Mouse (Mus musculus): ENCODE data around the gene Ccdc97.

Gene Ccdc97

DNA sequence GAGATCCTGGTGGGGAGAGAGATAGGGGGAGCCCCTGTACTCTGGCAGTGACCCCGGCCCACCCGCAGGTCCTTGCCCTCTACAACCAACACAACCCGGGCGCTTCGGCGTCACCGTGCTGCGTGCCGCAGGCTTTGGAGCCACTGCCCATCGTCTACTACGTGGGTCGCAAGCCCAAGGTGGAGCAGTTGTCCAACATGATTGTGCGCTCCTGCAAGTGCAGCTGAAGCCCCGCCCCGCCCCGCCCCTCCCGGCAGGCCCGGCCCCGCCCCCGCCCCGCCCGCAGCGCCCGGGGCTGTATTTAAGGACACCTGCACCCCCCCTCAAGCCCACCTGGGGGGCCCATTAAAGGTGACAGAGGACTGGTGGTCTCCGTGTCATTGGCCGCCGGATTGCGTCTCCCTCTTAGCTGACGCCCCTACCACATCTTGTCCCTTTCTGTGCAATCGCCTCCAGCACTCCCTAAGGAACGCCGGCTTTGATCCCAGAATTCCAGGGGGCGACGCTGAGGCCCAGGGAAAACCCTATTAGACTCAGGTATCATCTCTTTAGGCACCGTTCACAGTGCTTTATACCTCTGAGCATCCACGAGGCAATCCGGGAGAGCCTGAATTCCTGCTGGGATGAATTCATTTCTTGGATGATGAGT is 14.0 kb downstream of the Ccdc97 start:
- in situ Hi-C loops (cut with MboI; ENCODE audit: unreplicated experiment in 2 of 2) = loop anchor here (25.0 kb wide), 3 partner anchors 218 to 1143 kb away; partner anchors contain the start of genes Cd79a (in 1 of the 2), Ceacam1 (in 1 of the 2) and Rps19 (in 1 of the 2)

DNA sequence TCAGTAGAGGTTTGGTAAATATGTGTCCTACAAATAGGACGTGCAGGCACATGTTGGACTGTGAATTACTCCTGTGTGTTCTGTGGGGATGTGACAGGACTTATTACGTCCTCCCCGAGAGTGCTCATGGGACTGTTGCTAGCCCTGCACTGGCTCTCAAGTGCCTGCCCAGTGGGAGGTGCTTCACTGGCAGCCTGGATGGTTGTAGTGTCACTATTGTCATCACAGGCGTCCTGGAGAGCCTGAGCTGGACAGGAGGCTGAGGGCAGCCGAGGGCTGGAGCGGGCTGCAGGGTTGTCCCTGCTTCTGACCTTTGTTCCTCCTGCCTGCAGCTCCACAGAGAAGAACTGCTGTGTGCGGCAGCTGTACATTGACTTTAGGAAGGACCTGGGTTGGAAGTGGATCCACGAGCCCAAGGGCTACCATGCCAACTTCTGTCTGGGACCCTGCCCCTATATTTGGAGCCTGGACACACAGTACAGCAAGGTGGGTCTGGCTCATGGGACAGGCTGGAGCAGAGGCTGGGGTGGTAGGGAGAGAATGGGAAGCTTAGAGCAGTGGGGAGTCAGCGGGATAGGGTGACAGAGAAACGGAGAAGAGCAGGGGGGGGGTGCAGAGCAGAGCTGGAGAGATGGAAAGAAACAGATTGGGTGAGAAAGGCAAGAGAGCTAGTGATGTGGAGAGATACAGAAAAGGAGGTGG is 14.9 kb downstream of the Ccdc97 start:
- in situ Hi-C loops (cut with MboI; ENCODE audit: unreplicated experiment in 2 of 2) = loop anchor here (25.0 kb wide), 3 partner anchors 217 to 1142 kb away; partner anchors contain the start of genes Cd79a (in 1 of the 2), Ceacam1 (in 1 of the 2) and Rps19 (in 1 of the 2)

DNA sequence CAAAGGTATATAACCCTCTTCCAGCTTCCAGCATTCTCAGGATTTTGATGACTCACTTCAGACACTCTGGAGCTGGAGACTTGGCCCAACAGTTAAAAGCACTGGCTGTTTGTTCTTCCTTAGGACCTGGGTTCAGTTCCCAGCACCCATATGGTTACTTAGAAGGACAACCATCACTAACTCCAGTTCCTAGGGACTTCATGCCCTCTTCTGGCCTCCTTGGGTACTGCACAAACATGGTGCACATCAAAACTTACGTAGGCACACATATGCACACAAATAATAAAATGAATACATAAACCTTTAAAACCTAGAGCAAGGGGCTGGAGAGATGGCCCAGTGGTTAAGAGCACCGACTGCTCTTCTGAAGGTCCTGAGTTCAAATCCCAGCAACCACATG is 16.5 kb downstream of the Ccdc97 start:
- in situ Hi-C loops (cut with MboI; ENCODE audit: unreplicated experiment in 2 of 2) = loop anchor here (25.0 kb wide), 3 partner anchors 215 to 1140 kb away; partner anchors contain the start of genes Cd79a (in 1 of the 2), Ceacam1 (in 1 of the 2) and Rps19 (in 1 of the 2)

DNA sequence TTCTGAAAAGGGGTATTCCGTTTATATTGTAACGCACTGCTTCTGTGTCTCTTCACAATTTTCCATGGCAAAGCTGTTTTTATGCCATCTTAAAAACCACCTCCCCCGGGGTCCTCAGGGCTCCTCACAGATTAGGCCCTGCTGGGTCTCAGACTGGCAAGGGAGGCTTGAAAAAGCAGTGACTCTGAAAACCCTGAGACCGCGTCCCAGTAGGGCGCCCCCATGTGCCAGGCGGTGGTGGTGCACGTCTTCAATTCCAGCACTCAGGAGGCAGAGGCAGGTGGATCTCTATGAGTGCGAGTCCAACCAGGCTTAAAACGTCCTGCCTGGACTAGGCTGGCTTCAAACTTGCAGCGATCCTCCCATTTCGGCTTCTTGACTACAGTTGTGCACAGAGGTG is 18.2 kb downstream of the Ccdc97 start:
- in situ Hi-C loops (cut with MboI; ENCODE audit: unreplicated experiment in 2 of 2) = loop anchor here (25.0 kb wide), 3 partner anchors 213 to 1138 kb away; partner anchors contain the start of genes Cd79a (in 1 of the 2), Ceacam1 (in 1 of the 2) and Rps19 (in 1 of the 2)

DNA sequence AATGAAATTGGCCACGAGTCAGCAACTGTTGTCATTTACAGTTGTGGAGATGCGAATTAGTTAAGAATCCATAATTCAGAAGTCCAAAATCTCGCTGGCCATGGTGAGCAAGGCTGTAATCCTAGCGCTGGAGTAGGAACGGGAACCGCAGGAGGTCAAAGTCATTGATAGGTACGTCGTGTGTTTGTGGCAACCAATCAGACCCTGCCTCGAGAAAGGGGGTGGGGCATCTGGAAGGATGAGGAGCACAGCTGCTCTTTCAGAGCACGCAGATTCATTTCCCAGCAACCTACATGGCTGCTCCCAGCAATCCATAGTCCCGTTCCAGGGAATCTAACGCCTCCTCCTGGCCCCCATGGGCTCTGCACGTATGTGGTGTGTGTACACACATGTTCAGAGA is 19.0 kb downstream of the Ccdc97 start:
- in situ Hi-C loops (cut with MboI; ENCODE audit: unreplicated experiment in 2 of 2) = loop anchor here (25.0 kb wide), 3 partner anchors 213 to 1138 kb away; partner anchors contain the start of genes Cd79a (in 1 of the 2), Ceacam1 (in 1 of the 2) and Rps19 (in 1 of the 2)

DNA sequence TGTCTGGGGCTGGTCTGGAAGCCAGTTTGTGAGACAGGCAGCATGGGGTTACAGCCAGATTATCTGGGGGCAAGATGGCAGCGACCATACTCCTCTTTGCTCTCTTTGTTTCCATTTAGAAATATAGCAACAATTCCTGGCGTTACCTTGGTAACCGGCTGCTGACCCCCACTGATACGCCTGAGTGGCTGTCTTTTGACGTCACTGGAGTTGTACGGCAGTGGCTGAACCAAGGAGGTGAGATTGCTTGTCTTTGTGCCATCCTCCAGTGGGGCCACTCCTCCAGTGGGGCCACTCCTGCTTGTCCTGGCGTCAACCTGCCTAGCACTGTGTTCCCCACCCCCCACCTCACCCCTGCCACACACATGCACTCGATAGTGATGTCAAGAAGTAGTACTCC is 24.8 kb downstream of the Ccdc97 start:
- in situ Hi-C loops (cut with MboI; ENCODE audit: unreplicated experiment in 2 of 2) = no loop called here

DNA sequence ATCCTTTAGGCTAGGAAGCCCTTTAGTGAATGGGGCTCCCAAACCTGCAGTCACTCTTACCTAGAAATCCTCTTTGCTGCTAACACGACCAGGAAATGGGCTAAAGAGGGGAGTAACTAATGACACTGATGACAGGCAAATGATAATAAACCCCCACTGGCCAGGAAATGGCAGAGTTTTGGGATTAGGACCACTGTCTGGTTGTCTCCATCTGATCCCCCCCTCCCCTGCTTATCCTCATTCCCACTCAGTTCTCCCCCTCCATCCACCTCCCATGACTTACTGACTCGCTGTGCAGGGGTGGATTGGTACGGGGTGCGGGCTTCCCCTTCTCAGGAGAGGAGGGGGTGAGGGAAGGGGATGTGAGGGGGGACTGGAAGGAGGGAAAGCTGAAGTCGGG is 28.8 kb downstream of the Ccdc97 start:
- in situ Hi-C loops (cut with MboI; ENCODE audit: unreplicated experiment in 2 of 2) = no loop called here

DNA sequence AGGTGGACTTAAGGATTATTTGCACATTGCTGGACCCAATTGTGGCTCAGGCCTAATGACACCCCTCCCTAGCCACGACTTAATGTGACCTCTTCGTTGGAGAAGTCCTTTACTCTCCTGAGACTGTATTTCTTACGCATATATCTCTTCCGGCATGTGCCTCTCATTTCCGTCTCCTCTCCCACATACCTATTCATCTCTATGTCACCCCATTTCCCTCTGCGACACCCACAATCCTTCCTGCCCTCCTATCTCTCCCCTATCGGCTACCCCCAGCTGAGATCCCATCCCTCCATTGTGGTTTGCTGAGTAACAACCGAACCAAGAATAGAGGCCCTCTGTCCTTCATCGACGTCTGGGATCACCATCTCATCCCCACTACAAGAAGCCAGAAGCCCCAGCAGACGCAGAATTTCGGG is 29.3 kb downstream of the Ccdc97 start:
- in situ Hi-C loops (cut with MboI; ENCODE audit: unreplicated experiment in 2 of 2) = loop anchor here (5.0 kb wide), 2 partner anchors 37 to 63 kb away; partner anchors contain the start of gene Hnrnpul1 (in 1 of the 2)

DNA sequence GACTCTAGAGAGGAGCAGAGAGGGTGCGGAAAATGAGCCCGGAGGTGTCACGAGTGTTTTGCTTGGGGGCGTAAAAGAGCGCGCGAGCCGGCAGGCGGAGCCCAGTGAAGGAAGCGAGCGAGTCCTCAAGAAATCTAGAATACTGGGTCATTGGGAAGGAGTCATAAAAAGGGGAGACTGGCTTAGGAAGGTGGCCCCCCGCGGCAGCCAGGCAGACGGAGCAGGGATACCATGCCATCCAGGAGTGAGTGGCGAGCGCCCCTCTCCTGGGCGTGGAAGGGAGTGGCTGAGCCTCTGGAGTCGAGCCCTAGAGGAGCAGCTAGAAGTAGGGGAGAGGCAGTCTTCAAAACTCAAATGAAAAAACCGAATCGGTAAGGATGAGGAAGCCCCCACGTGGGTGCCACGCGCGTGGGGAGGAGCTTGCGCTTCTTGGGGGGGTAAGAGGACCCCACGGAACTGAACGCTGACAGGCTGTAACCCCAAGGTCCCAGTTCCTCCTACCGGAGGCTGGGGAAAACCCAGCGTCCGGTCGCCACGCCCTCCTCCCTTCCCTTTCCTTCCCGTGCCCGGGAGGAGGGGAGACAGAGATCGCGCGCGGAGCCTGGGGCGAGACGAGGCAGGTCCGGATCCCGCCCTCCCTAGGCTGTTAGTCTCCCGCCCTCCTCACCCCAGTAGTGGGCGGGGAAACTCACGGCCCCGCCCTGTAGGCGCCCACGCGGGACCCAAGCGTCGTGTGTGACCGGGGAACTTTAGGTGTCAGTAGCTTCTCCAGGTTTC is 29.9 kb downstream of the Ccdc97 start:
- in situ Hi-C loops (cut with MboI; ENCODE audit: unreplicated experiment in 2 of 2) = loop anchor here (5.0 kb wide), 2 partner anchors 37 to 63 kb away; partner anchors contain the start of gene Hnrnpul1 (in 1 of the 2)

DNA sequence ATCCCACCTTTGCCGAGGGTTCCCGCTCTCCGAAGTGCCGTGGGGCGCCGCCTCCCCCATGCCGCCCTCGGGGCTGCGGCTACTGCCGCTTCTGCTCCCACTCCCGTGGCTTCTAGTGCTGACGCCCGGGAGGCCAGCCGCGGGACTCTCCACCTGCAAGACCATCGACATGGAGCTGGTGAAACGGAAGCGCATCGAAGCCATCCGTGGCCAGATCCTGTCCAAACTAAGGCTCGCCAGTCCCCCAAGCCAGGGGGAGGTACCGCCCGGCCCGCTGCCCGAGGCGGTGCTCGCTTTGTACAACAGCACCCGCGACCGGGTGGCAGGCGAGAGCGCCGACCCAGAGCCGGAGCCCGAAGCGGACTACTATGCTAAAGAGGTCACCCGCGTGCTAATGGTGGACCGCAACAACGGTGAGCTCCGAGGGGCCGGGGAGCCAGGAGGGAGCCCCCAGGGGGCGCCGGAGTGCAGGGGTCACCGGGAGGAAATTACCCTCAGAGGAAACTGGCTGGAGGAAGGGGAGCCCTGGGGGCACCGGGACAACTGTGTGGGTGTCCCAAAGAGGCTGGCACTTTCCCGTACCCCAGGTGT is 31.0 kb downstream of the Ccdc97 start:
- in situ Hi-C loops (cut with MboI; ENCODE audit: unreplicated experiment in 2 of 2) = loop anchor here (5.0 kb wide), 2 partner anchors 36 to 64 kb away; partner anchors contain the start of gene Hnrnpul1 (in 1 of the 2)

DNA sequence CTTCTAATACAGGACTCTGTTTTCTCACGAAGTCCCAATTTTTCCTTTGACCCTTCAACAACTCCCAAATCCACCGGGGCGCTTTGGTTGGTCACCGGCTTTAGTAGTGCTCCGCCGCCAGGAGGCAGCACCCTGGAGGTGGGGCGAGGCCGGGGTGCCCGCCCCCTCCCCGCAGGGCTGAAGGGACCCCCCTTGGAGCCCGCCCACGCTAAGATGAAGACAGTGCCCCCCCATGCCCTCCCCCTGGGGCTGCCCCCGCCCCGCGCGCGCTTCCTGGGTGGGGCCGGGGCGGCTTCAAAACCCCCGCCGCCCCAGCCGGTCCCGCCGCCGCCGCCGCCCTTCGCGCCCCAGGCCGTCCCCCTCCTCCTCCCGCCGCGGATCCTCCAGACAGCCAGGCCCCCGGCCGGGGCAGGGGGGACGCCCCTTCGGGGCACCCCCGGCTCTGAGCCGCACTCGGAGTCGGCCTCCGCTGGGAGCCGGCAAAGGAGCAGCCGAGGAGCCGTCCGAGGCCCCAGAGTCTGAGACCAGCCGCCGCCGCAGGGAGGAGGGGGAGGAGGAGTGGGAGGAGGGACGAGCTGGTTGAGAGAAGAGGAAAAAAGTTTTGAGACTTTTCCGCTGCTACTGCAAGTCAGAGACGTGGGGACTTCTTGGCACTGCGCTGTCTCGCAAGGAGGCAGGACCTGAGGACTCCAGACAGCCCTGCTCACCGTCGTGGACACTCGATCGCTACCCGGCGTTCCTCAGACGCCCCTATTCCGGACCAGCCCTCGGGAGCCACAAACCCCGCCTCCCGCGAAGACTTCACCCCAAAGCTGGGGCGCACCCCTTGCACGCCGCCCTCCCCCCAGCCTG is 32.0 kb downstream of the Ccdc97 start, which contains the start of gene Tgfb1:
Tgfb1 (plus strand) TSS at position 323 of the 852 bp plus-strand sequence.
- in situ Hi-C loops (cut with MboI; ENCODE audit: unreplicated experiment in 2 of 2) = loop anchor here (5.0 kb wide), 2 partner anchors 35 to 65 kb away; partner anchors contain the start of gene Hnrnpul1 (in 1 of the 2)

DNA sequence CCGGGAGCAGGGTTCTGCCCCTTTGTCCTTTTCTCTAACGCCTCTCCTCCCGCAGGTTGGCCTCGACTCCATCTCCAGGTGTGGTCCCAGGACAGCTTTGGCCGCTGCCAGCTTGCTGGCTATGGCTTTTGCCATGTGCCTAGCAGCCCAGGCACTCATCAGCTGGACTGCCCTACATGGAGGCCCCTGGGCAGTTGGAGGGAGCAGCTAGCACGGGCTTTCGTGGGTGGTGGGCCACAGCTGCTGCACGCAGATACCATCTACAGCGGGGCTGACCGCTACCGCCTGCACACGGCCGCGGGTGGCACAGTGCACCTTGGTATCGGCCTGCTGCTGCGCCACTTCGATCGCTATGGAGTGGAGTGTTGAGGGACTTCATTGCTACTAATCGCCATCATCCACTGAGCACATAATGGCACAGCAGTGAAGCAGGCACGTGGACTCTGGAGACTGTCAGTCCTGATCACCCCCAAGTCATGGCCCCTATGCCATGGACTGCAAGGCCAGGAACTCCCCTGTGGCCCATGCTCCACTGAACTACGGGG is 32.9 kb downstream of the Ccdc97 start:
- in situ Hi-C loops (cut with MboI; ENCODE audit: unreplicated experiment in 2 of 2) = loop anchor here (5.0 kb wide), 2 partner anchors 34 to 66 kb away; partner anchors contain the start of gene Hnrnpul1 (in 1 of the 2)

DNA sequence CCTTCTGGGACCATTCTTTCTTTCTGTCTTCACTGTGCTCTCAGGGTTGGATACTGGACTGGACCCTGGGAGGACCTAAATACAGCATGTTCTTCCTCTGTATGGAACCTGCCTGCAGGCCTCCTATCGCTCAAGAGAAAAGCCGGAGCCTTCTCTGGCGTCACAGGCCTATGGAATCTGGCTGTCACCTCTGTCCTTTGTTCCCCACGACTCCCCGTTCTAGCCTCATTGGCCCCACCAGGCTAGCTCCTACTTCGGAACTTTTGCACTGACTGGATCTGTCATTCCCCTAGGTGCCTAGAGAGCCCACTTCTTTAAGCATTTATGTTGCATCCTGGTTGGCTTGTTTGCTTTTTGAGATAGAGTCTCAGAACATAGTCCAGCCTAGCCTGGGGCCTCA is 34.2 kb downstream of the Ccdc97 start:
- in situ Hi-C loops (cut with MboI; ENCODE audit: unreplicated experiment in 2 of 2) = loop anchor here (5.0 kb wide), 4 partner anchors 32 to 68 kb away; partner anchors contain the start of genes Hnrnpul1 (in 2 of the 2) and Ccdc97 (in 1 of the 2)

DNA sequence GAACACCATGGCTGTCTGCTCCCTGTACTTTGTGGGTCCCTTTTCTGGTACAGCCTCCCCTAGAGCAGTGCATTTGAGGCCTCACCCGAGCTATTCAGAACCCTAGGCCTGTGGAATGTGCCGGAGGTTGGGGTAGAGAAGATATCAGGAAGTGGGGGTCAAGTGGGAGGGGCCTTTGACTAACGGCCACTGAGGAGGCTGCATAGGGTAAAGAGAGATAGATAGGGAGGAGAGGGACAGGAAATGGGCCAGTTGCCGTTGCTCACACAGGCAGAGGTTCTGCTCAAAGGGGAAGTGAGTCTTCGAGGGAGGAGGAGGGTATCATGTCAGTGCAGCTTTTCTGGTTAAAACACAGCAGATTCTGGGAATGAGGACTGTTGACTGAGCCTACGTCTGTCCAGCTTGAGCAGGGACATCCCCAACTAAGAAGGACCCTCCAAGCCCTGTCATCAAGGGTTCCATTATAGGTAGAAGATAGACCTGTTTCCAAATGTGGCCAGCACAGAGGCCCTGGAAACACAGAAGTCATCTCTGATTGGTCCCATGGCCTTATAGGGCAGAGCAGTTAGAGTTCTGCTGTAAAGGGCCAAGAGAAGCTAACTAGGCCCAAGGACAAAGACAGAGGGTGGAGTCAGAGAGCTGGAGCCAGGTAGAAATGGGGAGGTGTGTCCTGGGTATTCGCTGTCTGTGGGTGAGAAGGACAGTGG is 35.3 kb downstream of the Ccdc97 start:
- in situ Hi-C loops (cut with MboI; ENCODE audit: unreplicated experiment in 2 of 2) = loop anchor here (5.0 kb wide), 3 partner anchors 34 to 69 kb away; partner anchors contain the start of genes Ccdc97 (in 1 of the 2) and Hnrnpul1 (in 1 of the 2)

DNA sequence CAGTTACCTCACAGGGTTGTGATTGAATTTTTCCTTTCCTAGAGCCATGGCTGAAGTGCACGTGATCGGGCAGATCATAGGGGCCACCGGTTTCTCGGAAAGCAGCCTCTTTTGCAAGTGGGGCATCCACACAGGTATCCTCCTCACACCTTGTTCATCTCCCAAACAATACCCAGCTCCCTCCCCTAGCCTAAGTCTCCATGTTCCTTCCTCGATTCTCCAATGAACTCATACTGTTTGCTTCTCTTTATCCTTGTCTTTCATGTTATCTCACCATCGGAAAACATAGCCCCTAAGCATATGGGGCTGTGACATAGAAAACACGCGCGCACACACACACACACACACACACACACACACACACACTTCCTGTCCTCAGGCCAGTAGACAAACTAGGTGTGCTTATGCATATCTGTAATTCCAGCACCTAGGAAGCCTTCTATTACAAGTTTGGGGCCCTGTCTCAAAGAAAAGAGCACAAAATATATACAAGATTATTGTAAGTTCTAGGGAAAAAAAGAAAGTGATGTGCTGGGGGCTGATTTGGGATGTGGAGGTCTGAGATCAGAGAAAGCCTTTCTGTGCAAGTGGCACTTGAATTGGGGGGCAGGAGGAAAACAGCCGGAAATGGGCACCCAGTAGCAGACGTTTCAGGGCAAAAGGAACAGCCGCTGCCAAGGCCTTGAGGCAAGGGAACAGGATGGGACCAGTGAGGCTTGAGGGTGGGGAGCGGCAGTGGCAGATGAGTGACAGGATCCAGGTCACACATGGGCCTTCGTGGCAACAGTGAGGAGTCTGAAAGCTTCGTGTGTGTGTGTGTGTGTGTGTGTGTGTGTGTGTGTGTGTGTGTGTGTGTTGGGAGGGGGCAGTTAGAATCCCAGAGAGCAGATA is 37.3 kb downstream of the Ccdc97 start:
- in situ Hi-C loops (cut with MboI; ENCODE audit: unreplicated experiment in 2 of 2) = loop anchor here (5.0 kb wide), 3 partner anchors 36 to 71 kb away; partner anchors contain the start of genes Ccdc97 (in 1 of the 2) and Hnrnpul1 (in 1 of the 2)

DNA sequence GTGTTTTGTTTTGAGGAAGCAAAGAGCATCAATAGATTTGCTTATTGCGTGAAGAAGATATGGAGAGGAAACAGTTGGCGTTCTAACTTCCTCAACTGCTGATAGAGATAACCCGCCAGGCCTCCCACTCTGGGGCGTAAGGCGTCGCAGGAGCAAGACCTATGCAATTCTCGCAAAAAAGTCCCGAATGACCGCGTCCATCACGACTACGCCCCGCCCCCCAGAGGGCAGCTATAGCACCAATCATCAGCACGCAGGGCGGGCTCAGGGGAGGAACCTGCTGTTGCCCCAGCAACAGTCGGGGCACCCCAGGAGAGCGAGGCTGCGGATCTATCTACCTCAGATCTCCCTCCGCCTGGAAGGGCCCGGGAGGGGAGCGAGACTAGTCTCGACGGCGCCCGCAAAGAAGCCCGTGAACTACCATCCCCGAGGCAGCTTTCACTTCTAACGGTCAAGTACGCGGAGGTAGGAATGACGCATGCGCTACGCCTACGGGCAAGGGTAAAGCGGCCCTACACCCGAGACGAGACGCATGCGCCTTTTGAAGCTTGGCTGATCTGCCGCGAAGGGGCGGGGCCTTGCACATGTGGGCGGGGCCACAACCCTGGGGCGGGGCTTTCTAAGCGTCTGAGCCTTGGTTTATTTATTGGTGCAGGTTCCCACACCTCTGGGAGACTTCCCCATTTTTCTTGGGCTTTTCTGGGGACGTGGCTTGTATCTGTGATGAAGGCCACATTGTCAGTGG is 38.2 kb downstream of the Ccdc97 start, which contains the start of gene B9d2:
B9d2 (plus strand) TSS at position 267 of the 745 bp plus-strand sequence.
- in situ Hi-C loops (cut with MboI; ENCODE audit: unreplicated experiment in 2 of 2) = loop anchor here (5.0 kb wide), 3 partner anchors 37 to 72 kb away; partner anchors contain the start of genes Ccdc97 (in 1 of the 2) and Hnrnpul1 (in 1 of the 2)
